Mouse (Mus musculus): Measurements from ENCODE around the gene Snrnp70.

- no peak for TF ChIP-seq CTCF (IDR thresholded peaks at IDR 0.05; ENCODE audit: low read depth)
- no peak for TF ChIP-seq EP300 (IDR thresholded peaks at IDR 0.05; ENCODE audit: low read depth)
Measured at GRCm38 (mm10) chr7:45333431-45333982, 62.0 kb downstream of the Snrnp70 start, which contains the start of gene Trpm4.

All from liver, embryonic 14.5 days (tissue).